Mouse (Mus musculus) brain, embryonic 14.5 days (tissue): ENCODE results near the gene Gm12185.

Experiments used
- CTCF ChIP-seq: fragments of 200-500 bp; IDR thresholded peaks from 2 replicates; pipeline ENCODE4 v1.5.1; 2012; ENCODE audit warnings: inconsistent platforms, mild to moderate bottlenecking, moderate library complexity, borderline replicate concordance; ENCODE audit not compliant: insufficient read depth, insufficient read length; ENCODE audit errors: extremely low read depth
- POLR2A ChIP-seq: fragments of 200-500 bp; IDR thresholded peaks from 2 replicates; pipeline ENCODE4 v1.6.1; 2012; ENCODE audit warnings: mild to moderate bottlenecking, inconsistent platforms, borderline replicate concordance; ENCODE audit not compliant: poor library complexity, insufficient read depth, insufficient read length, severe bottlenecking; ENCODE audit errors: extremely low read depth

DNA sequence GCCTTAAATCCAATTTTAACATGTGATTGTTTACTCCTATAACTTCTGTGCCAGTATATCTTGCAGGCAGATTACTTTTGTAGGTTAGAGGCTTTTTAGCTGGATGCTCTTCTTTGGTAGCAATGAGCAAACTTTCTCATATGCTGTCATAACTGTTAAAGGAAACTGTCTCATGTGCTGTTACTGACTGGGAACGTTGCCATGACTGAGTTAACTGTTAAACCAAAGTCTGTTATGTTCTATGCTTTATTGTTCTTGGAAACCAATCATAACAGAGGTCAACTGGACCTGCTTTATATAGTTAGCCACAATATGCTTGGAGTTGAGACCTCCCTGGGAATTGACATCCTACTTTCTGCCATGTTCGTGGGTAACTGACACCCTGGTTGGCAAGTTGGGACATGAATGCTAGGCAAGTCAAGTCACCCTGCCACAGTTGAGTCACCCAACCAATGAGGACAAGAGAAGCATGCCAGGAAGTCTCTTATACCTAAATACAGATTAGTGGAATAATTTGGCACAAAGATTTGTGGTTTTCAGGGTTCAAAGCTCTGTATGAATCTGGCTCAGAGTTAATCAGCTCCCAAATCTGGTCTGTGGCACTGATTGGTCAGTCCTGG is 93.1 kb downstream of the Gm12185 start:
- no peak for TF ChIP-seq CTCF
- TF ChIP-seq POLR2A: no peak
